Mouse (Mus musculus) kidney, postnatal 25 days (tissue): ENCODE data around the gene Ugp2.

Source experiments
- DNase-seq, 2 experiments: peaks; one replicate each; pipeline ENCODE4 v3.0.0; 2021; ENCODE audit warnings: mixed read lengths in 2 of 2

Ugp2 gene

DNA sequence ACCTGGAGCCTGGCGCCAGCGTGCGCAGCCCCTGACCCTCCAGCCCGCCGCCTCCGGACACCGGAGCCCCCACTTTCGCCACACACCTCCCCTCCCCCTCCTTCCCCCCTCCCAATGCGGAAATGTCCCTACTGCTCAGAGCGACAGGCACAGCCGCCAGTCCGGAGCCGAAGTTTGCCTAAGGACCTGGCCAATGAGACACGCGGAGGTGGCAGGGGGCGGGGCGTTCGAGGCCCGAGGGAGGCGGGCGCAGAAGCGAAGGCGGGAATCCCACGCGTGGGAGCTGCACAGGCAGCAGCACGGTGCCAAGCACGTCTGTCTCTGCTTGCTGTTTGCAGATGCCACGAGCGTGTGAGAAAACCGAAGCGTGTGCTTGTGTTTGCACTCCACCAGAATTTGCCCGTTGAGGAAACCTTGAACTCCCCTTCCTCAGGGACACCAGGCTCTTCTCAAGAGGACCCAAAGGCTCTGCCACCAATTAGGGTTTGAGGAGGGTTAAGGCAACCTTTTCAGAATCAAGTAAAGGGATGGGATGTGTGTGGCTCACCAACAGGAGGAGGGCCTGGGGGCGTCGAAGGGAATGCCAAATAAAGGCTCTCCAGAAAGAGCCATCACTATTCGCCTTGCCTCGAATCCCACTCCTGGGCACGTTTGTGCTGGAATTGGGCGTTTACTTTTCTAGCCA, at the start of gene Ugp2:
Gene Ugp2, minus strand, starts transcription at position 80 of the 685 bp plus-strand sequence.
- DNase-seq: peak; percentile 99

GRCm38 (mm10) chr11:21414911-21415381, 43.9 kb upstream of the Ugp2 start:
- no peak for DNase-seq

- no peak for DNase-seq
These were observed 35.7 kb upstream of the Ugp2 start for GRCm38 (mm10) chr11:21406668-21407067.

GRCm38 (mm10) chr11:21406141-21406540, 35.1 kb upstream of the Ugp2 start:
- no peak for DNase-seq

GRCm38 (mm10) chr11:21403877-21404276, 32.9 kb upstream of the Ugp2 start:
- DNase-seq: no peak

DNA sequence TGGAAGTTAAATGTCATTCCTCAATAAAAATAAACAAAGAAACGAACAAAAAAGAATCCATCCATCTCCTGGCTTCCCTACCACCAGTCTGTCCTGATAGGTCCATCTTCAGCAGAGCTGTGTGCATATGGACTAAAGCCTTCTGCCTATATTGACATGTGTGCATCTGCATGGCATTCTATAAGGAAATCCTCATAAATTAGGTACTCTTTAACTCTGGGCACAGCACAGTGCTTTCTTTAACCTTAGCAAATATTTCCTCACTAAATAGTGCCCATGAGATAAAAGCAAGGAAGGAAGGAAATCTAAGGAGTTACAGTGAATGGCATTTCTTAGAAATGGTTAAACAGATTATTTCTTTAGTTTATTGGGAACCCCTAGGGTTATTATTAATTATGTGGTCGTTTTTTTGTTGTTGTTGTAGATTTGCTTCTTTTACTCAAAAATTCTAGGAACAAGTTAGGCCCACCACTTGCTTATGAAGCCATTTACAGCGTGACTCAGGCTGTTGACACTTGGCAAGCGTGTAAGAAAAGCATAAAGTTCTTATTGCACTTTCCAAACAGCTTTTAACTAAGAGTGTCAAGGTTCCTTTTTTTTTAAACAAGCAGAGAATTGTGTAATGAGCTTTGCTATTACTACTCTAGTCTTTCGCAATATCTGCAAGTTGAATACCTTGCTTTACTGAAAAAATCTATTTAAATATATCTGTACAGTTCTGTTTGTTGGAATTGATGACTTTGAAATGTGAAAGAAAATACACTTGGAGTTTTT, 31.7 kb upstream of the Ugp2 start:
- no peak for DNase-seq

- DNase-seq: no peak
These were observed 30.2 kb upstream of the Ugp2 start for GRCm38 (mm10) chr11:21401248-21401647.

DNA sequence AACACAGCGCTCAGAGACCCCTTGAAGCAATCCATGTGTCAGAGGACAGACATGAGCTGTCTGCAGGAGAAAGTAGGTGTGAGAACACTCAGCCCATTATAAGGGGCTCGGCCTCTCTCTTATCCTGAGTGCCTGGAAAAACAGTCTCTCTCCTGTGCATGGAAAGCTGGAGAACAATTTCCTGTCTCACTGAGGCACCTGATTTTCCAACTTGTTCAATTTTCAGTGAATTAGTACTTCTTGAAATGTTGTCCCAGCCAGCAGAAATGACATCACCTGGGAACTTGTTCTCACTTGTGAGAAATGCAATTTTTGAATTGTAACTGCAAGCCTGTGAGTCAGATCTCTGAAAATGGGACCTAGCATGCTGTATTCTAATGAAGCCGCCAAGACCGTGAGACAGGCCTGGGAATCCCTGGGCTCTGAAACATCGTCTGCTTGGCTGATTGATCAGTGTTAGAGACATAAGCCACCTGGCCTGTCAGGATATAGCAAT, 28.2 kb upstream of the Ugp2 start:
- DNase-seq: no peak

GRCm38 (mm10) chr11:21398464-21398863, 27.5 kb upstream of the Ugp2 start:
- DNase-seq: peak; percentile 6 to 40

GRCm38 (mm10) chr11:21386790-21387189, 15.8 kb upstream of the Ugp2 start:
- peak in 1 of 2 experiments; percentile 23 for DNase-seq

DNA sequence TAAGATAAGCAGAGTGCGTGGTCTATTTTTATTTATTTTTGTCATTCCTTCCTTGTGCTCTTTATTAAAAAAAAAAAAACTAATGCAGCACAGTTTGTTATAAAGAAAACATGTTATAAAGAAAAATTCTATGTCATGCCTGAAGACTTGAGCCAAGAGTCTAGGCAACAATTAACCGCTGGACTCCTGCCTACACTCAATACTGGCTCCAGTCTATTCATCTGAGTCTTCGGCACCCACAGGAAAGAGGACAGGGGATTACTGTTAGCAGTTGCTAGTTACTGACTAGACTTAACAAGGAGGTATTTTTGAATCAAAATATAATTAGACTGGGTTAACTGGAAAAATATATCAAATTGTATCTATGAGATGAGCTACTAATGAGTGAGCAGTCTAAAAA, 3.1 kb upstream of the Ugp2 start:
- DNase-seq: peak in 1 of 2 experiments; percentile 45

DNA sequence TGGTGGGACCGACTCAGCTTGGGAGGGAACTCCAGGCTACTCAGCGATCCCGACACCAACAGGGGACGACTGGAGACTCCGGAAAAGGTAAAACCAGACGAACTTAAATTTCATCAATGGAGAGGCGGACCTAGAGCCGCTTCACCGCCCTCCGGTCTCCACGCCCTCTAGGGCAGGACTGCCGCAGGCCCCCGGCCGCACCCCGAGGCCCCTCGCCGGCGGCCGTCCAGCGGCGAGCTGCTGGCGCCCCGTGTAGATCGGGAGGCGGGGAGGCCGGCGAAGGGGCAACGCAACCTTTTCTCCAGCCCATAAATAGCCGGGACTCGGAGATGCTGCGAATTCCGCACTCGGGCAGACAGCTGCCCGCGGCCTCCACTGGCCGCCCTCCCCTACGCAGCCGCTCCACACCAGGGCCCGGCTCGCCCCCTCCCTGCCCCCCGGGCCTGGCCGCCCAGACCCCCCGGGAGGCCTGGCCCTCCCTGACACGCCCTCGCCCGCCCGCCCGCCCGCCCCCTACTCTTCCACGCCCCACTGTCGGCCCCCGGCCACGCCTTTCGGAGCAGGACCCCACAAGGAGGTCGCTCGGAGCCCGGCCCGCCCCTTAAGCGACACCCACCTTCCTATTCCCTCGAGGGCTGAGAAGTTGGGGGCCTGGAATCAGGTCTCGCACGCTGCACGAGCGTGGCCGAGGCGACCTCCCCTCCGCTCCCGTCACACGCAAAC, 441 bp downstream of the Ugp2 start:
- DNase-seq: peak; percentile 82 to 93

DNA sequence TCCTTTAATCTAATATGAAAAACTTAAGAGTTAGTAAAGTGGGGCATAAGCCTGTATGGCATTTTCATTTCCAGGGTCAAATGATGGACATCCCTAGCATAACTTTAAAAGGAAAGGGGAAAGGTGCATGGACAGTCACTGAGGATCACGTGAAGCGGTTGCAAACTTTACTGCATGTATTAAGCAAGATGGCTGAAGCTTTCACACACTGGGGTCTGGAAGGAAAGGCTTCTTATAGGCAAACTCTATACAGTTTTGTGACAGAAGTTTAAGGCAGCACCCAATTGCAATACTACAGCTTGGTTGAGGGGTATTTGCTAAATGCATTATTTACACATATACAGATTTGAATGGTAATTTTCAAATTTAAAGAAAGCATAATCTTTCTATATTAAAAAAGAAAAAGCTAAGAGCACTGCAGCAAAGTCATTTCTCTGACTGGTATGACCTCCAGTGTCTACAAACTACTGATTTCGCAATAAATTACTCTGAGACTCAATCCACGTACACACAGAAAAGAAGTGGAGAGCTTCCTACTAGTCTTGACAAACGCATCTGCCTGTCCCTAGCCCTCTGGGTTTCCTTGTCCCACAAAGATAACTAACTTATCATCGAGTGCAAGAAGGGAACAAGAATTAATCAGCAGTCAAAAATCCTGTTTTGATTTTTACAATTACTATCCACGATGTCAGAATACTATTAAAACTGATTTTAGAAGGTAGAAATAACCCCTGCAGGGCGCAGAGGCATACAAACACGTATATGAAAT, 1.6 kb downstream of the Ugp2 start:
- DNase-seq: no peak

DNA sequence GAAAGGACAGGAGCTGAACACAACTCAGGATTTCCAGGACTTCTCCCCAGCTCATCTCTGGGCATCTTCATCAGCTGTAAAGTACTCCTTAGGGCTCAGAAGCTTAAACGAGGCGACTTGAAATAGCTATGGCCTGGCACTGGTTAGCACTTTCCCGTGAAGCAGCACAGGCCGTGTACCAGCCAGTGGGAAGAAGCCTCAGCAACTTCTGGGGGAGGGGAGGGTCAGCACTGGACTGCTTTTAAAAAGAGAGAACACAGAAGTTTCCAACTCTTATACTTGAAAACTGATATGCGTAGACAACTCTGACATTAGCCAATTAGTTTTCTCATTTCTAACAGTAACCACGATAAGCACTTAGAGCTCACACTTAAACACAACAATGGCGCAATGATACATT, 2.5 kb downstream of the Ugp2 start:
- DNase-seq: peak; percentile 43 to 65

- no peak for DNase-seq
These were observed 7.7 kb downstream of the Ugp2 start for GRCm38 (mm10) chr11:21363144-21363940.

DNA sequence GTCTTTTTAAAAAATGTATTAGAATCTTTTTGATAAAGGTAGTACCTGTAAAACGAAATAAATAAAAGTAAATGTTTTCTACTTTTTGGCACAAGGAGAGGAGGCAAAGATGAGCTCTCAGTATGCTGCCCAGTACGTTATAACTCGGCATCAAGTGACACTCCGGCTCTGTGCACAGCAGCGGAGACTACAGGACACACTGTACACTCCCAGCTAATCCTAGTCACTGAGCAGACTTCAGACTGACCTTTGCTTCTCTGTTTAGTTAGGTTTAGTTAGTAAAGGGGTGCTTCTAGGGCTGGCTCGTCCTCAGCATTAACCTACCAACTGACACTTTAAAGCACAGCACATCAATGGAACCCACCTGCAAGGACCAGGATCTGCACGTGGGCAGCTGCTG, 19.7 kb downstream of the Ugp2 start:
- peak; percentile 40 to 77 for DNase-seq

GRCm38 (mm10) chr11:21348890-21349289, 22.1 kb downstream of the Ugp2 start:
- DNase-seq: no peak

GRCm38 (mm10) chr11:21346020-21346419, 25.0 kb downstream of the Ugp2 start:
- DNase-seq: no peak

- no peak for DNase-seq
These were observed 27.5 kb downstream of the Ugp2 start for GRCm38 (mm10) chr11:21343490-21343889.

DNA sequence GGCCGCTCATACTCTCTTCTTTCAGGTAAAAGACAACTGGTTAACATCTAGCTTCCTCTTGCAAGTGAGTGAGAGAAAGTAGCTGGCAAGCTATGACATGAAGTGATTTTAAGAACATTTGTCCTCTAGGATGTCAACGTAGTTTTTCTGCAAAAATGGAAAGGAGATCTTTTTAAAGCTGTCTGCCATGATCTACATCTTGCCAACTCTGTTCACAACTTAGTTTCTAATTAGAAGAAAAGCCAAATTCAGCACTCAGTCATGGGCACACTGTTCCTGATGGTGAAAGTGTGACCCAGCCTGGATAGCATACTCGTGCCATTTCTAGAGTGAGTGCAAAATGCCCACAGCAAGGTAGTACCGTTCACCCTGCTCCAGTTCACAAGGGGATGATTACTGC, 31.9 kb downstream of the Ugp2 start:
- DNase-seq: no peak

DNA sequence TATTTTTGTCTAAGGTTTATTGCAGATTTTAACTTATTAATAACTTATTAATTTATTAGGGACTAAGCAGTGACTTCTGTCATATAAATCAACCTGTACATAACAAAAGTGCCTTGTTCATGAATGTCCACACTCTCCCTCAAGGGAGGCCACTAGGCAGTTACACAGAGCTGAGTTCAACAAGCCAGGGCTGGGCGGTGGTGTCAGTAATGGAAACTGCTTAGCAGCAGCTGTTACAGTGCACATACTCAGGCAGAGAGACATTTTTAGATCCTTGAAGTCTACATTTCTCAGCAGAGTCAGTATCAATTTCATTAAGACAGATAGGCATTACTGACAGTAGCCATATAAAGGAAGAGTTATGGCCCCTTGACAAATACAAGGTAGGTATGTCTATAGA, 33.1 kb downstream of the Ugp2 start:
- no peak for DNase-seq
